Mouse (Mus musculus): Measurements from ENCODE around the gene Stoml1. TPM values are rescaled to one million over a fixed set of nuclear protein-coding genes. Genes with fewer than 3 reads are reported as not detected.
"Not testable (repeated sequence)": the region's sequence is repeated elsewhere in the genome, so short reads cannot be mapped to it uniquely, and the experiment has no call there.

Gene Stoml1
- total RNA-seq, 2 experiments from 2014 or later: 3.2 TPM; not detected in 1

DNA sequence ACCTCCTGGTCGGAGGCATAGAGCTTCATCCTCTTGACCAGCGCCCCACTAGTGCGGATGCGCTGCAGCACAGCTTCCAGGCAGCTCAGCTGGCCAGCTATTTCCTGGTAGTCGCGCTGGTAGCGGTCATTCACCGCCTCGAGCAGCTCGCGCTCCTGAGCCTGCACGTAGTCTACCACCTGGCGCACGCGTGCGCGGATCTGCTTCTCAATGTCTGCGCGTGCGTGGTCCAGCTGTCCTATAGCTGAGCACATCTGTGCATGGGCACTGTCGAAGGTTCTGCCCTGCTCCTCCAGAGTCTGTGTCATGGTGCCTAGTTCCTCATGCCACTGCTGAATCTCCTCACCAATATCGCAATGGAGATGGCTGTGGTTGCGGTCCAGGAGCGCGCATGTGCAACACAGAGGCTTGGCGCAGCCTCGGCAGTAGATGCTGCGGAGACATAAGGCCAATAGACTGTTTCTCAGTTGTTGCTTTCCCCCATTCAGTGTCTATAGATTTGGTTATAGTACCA lies 18.4 kb upstream of the Stoml1 start:
- ATAC-seq (replicated peaks; ENCODE audit: low FRiP score, poor library complexity, severe bottlenecking): no peak

DNA sequence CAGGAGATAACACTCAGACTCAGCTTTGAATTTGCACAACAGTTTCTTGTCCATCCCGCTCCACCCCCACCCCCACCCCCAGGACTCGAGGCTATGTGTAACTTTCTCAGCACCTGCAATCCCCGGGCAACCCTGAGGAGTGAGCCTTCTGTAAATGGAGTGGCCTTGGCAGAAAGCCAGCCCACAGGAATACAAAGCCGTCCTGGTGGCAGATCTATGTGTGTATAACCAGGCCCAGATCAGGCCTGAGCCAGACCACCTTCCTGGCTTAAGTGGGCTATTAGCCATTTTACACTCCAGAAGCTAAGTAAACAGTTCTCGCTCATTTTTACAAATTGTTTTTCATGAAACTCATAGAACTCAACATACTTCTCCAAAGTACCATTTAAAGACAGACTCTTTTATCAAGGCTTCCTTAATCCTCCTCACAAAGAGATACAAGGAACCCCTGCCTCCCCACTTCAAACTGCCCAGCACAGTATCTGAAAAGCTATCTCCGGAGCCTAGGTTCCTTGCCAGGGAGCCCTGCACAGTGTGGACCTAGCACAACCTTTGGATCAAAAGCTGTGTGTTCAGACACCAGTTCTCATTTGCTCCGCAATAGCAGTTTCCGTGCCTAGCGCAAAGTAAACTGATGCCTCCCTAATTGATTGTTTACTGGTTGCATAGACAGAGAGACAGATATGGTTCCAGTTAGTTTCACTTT lies 11.0 kb upstream of the Stoml1 start:
- ATAC-seq (replicated peaks; ENCODE audit: low FRiP score, poor library complexity, severe bottlenecking): no peak

DNA sequence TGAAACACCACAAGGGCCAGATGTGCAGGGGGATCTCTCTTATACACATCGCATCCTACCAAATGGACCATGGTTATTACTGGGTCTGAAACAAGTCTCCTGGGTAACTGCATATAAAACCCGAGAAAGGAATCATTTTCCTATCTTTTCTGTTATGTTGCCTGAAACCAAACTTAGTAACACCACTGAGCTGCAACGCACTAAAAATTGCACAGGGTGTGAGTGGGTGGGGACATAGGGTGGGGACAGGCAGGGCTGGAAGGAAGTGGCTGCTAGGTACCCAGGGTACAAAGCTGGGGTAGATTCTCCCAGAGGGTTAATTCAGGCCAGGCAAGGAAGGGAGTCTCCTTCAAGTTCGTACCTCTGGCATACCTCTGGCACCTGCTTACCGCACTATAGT lies 10.3 kb upstream of the Stoml1 start:
- ATAC-seq (replicated peaks; ENCODE audit: low FRiP score, poor library complexity, severe bottlenecking): no peak

DNA sequence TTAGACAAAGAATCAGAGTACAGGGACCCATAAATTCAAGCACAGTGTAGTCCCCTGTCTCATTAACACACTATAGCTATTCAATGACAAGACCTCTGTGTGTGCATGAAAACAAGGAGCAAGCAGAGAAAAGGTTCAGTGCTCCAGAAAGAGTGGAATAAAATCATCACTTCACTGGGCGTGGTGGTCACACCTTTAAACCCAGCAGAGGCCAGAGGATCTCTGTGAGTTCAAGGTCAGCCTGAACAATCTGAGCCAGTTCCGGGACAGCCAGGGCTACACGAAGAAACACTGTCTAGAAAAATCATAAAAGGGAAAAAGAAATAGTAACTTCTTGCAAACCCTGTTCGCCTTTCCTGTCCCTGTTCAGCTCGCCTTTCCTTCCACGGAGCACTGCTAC lies 9.3 kb upstream of the Stoml1 start:
- no peak for ATAC-seq (replicated peaks; ENCODE audit: low FRiP score, poor library complexity, severe bottlenecking)

DNA sequence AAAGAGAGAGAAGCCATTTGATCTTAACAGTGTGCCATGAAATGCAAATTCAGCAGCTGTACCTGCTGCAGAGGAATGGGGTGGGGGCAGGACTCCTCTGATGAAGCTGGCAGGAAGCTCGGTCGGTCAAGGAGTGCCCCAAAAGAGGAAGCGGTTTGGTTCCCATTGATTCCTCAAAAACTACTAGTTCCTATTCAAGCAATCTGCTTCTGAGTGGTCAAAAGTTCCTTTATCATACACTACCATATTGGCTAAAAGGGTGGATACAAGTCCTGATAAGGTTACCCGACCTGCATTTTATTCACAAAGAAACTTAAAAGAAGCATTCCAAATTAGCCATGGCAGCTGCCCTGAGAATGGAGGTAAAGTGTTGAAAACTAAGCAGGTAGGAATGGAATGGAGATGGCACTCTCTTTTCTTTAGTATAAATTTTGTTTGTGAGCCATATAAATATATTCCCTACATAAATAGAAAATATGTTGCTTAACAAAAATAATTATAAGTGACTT lies 6.8 kb upstream of the Stoml1 start:
- ATAC-seq (replicated peaks; ENCODE audit: low FRiP score, poor library complexity, severe bottlenecking): peak; percentile 44

DNA sequence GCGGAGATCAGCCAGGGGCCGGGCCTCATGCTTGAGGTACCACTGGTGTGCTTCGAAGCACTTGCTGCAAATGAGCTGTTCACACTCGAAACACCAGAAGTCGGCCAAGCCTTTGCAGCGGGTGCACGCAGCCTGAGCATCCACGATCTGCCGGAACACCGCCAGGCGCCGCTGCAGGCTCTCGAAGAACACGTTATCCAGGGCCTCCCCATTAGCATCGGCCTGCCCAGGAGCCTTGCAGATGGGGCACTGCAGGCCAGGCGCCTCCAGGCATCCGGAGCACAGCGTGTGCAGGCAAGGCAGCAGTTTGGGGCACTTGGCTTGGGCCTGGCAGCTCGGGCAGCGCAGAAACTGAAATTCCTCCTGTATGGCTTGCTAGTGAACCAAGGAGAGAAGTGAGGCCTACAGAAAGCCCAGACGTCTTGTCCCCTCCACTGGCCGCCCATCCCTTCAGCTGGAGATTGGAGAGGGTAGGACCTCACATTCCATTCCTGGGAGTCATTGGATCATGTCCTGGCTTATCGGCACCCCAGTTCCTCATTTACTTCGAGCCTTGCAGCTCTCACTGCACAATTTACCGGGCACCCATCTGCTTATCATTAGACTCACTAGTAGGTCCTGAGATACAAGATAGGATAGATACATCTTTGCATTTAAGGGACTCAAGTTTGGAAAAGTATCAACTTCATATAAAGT lies 5.8 kb upstream of the Stoml1 start:
- ATAC-seq (replicated peaks; ENCODE audit: low FRiP score, poor library complexity, severe bottlenecking): peak; percentile 76

DNA sequence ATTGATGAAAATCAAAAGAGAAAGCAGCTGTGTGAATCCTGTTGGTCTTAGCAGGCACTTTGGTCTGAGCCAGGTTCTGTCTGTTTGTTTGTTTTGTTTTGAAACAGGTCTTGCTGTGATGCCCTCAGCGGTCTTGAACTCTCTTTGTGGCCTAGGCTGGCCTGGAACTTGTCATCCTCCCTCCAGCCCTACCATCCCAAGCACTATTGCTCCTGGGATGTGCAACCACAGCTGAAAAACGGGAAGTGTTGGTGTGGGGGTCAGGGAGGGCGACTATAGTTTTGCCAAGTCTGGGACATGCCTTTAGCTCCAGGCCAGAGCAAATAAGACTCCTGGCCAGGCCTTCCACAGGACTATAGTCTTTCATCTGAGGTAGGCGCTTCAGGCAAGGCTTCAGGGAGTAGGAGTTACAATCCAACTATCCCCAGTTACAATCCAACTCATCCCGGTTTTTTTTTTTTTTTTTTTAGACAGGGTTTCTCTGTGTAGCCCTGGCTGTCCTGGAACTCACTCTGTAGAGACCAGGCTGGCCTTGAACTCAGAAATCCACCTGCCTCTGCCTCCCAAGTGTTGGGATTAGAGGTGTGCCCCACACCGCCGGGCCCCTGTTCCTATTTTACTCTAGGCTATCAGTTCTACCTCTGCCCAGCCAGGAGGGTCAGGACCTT lies 4.1 kb upstream of the Stoml1 start:
- no peak for ATAC-seq (replicated peaks; ENCODE audit: low FRiP score, poor library complexity, severe bottlenecking)

DNA sequence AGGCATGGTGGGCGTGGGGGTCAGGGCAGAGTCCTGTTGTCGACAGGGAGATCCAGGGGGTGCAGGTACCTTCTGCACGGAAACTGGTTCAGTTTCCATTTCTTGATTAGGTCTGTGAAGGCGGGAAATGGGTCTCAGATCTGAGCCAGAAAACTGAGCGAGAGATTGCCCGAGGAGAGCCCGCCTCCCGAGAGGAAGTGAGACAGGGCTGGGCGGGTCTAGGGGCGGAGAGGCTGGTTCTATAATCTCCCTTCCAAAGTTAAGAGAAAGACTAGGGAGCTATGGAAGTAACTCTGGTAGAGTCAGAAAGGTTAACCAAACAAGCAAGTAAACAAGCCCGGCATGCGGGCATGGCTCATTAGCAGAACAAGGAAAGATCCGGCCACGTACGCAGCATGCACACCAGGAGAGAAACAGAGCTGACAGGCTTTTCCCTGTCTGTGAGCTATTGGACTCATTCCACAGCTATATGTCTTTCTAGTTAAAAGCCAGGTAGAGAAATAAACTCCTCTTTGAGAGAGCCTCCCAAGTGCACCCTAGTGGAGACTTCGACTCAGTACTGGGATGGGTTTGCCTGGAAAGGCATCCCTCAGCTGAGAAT lies 3.3 kb upstream of the Stoml1 start, which contains the start of gene Pml:
Pml (minus strand) TSS at position 195 of the 601 bp plus-strand sequence.
- peak; percentile 60 for ATAC-seq (replicated peaks; ENCODE audit: low FRiP score, poor library complexity, severe bottlenecking)

DNA sequence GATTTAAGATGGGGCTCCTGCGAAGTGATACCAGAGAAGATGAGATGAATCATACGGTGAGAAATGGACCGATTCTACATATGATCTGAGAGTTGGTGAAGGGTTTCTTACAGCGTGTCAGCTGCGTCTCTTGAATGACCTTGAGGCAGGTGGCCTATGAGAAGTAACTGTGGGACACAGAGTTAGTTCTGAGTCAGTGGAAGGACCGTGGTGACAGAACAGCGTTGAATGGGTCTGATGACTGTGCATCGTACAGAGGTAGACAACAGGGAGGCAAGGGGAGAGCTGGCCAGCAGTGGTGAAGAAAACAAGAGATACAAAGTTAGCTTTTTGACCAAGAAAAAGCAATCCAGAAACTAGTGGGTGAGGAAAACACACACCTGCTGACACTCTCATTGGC lies 2.6 kb upstream of the Stoml1 start:
- no peak for ATAC-seq (replicated peaks; ENCODE audit: low FRiP score, poor library complexity, severe bottlenecking)

DNA sequence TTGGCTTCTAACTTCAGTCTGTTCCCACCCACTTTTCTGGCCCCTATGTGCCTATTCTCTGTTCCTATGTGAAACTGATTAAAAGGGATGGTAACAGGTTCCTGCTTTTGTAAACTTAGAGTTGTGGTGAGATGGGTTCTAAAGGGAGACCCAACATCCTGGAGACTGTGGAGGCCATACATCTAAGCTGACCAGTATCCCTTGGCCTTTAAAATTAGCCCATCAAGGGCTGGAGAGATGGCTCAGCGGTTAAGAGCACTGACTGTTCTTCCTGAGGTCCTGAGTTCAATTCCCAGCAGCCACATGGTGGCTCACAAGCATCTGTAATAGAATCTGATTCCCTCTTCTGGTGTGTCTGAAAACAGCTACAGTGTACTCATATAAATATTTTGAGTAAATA lies 2.2 kb upstream of the Stoml1 start:
- ATAC-seq (replicated peaks; ENCODE audit: low FRiP score, poor library complexity, severe bottlenecking): not testable (repeated sequence)

DNA sequence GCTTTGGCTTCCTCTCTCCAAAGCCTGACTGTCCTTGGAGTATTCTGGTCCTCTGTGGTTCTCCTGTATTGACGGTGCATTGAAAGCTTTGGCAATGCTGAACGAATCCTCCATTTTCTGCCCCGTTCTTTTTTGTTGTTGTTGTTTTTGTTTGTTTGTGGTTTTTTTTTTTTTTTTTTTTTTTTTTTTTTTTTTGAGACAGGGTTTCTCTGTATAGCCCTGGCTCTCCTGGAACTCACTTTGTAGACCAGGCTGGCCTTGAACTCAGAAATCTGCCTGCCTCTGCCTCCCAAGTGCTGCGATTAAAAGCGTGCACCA lies 800 bp downstream of the Stoml1 start:
- ATAC-seq (replicated peaks; ENCODE audit: low FRiP score, poor library complexity, severe bottlenecking): not testable (repeated sequence)

DNA sequence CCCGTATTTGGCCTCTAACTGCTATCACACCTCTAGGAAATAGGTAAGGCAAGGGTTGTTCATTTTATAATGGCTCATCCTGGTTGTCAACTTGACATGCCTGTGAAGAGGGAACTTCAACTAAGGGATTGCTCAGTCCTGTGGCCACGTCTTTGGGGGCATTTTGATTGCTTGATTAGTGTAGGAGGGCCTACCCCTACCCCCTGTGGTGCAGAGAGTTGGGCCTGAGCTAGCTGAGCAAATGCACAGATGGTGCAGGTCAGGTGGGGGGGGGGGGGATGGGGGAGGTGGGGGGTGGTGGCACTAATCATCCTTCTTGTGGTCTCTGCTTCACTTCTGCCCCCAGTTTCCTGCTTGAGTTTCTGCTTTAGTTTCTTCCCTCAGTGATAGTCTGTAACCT lies 2.1 kb downstream of the Stoml1 start:
- ATAC-seq (replicated peaks; ENCODE audit: low FRiP score, poor library complexity, severe bottlenecking): no peak

DNA sequence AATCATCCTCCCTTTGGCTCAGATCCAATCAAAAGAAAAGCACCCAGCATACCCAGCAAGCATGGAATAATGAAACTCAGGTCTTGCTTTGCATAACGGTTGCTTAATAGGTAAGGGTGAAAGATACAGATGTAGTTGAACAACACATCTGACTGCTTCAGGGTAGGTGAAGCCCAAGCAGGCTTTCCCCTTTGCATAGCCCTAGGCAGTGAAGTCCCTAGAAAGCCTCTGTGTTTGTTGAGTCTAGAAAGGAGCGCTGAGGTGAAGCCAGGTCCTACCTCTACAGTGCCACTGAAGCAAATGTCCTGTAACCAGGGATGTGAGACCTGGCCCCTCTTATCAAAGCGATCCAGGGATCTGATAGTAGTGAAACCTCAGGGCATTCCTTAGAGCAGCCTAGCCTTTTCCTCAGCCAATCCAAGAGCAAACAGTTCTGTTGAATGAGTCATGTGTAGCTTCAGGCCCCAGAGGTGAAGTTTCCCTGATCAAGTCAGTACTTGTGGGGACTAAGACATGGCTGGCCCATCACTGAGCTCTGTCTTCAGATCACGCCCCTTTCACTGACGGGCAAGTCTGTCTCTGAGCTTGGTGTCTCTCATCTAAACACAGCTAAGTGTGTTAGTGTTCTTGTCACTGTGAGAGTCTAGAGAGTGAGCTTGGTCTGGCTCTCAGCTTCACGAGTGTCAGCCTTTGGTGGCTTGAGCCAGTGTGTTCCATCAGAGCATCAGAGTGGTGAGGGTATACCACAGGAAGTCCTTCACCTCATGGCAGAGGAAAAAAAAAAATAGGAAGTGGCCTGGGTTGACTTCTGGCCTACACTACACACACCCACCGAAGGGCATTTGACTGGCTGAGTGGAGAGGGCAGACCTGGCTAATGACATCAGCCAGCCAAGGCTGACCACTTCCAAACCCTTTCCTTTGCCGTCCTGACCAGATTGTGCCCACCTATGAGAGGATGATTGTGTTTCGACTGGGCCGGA lies 3.0 kb downstream of the Stoml1 start:
- no peak for ATAC-seq (replicated peaks; ENCODE audit: low FRiP score, poor library complexity, severe bottlenecking)

DNA sequence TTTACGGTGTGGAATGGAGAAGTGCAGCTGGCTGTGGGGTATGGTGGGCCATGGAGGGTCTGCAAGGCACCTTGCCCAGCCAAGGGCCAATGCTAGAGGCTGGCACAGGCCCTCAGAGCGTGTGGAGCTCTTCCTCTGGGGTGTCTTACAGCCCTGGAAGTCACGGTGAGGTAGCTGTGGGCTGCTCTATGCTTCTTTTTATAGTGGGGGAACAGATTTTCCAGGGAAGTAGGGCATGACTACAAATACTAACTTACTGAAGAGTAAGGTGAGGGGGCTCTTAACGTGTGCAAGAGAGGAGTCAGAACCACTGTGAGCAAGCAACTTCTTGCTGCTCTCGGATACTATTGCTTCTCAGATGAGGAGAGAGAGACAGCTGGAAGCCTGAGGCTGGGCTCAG lies 9.5 kb downstream of the Stoml1 start:
- no peak for ATAC-seq (replicated peaks; ENCODE audit: low FRiP score, poor library complexity, severe bottlenecking)

DNA sequence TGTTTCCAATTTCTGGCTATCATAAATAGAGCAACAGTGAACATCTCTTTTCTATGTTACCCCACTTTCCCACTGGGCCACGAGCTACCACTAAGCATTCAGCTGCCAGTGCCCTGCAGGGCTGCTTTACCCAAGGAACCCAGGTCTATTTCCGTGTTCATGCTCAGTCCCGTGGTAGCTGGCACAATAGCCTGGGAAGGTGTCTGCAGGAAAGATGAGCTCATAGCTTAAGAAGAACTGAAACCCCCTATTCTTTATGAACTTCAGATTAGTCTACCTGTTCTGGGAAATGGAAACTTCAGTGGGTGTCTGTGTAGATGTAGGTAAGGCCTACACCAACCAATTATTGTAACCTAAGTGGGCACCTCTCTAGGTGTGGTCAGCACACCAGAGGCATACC lies 12.4 kb downstream of the Stoml1 start:
- ATAC-seq (replicated peaks; ENCODE audit: low FRiP score, poor library complexity, severe bottlenecking): no peak

DNA sequence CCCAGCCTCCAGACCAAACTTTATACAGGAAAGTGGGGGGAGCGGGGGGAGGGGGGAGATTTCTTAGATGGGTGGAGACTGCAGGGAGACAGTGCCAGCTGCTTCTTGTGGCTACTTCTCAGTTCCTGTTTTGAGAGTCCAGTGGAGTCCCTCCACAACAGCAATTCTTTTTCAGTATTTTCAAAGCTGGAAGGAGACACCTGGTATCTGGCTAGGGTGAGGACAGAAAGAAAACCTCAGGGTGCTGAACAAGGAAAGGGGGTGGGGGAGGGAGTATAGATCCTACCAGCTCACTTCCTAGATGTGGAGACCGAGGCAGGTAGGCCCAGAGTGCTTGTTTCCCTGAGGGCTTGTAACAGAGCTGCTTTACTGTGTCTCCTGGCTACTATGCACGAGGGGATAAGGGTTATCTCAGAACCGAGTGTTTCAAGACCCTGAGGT lies 13.6 kb downstream of the Stoml1 start:
- no peak for ATAC-seq (replicated peaks; ENCODE audit: low FRiP score, poor library complexity, severe bottlenecking)

DNA sequence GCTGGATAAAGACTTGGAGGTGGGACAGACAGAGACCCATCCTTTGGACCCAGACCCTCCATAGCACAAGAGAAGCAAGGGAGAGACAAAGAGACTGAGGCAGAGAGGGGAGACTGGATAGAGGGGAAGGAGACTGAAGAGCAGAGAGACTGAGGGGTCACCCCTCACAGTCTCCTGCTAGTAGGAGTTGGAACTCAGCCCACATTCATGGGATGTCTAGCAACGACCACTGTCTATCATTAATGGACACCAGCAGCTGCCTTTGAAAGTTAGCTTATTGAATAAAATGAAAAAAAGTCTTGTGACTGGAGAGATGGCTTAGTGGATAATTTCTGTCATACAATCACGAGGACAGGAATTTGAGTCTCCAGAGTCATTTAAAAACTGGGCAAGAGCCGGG lies 14.1 kb downstream of the Stoml1 start:
- no peak for ATAC-seq (replicated peaks; ENCODE audit: low FRiP score, poor library complexity, severe bottlenecking)

DNA sequence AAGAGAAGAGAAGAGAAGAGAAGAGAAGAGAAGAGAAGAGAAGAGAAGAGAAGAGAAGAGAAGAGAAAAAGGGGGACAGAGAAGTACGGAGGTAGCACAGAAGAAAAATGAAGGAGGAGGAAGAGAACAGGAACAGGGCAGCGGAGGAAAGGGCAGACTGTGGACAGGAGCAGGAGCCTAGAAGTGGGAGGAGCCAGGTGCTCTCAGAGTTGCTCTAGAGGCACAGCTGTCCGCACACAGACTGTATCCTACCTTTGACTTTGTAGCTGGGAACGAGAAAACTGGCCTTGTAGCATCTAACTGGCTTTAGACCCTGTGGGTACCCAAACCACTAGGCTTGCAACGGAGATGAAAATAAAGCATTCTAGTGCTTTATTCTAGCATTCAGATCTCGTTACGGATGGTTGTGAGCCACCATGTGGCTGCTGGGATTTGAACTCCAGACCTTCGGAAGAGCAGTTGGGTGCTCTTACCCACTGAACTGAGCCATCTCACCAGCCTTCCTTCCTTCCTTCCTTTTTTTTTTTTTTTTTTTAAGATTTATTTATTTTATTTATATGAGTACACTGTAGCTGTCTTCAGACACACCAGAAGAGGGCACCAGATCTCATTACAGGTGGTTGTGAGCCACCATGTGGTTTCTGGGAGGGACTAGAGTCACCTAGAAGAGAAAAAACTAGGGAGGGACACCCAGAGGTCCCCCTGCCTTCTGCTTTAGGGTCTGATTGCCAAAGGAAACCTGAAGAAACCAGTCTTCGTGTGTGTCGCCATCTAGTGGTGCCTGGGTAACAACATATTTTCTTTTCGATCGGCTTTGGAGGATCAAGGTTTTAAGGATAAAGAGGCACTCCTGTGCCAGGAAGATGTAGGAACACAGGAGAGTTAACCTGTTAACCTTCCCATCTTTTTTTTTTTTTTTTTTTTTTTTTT lies 15.7 kb downstream of the Stoml1 start:
- peak; percentile 85 for ATAC-seq (replicated peaks; ENCODE audit: low FRiP score, poor library complexity, severe bottlenecking)
